Mouse (Mus musculus) cortical plate, adult 2 months (tissue): Measurements from ENCODE around the gene Gpr26.

ENCODE experiments used
- CTCF ChIP-seq: fragments of 200-500 bp; IDR thresholded peaks from 2 replicates; pipeline ENCODE4 v1.5.1; 2011; ENCODE audit warnings: mild to moderate bottlenecking, control low read depth, low read length; ENCODE audit not compliant: insufficient read depth; ENCODE audit errors: extremely low read depth
- POLR2A ChIP-seq: fragments of 200-500 bp; IDR thresholded peaks from 2 replicates; pipeline ENCODE4 v1.6.1; 2011; ENCODE audit warnings: mild to moderate bottlenecking, low read length, control low read depth; ENCODE audit not compliant: insufficient read depth; ENCODE audit errors: extremely low read depth

DNA sequence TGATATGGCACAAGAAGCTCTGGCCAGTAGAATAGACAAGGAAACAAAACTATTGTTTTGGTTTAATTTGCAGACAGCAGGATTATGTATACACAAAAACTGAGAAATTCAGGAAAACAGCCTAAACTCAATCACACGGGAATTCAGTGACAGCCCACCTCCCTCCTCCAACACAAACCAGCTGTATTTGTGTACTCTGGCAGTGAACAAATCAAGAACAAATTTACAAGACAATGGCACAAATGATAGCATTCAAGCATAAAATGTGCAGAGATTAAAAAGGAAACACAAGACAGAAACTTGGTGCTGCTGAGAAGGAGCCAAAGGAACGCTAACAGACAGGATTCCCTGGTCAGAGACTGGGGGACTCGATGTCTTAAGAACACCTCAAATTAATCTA is 12.9 kb upstream of the Gpr26 start:
- no peak for TF ChIP-seq CTCF
- no peak for TF ChIP-seq POLR2A
